Mouse (Mus musculus) neural tube, embryonic 13.5 days (tissue): ENCODE measurements around the gene Myom1. TPM values are rescaled to one million over a fixed set of nuclear protein-coding genes. Genes with fewer than 3 reads are reported as not detected.
A peak's percentile ranks its signal among the peaks of the same experiment; 100 is the strongest.
"Not testable (repeated sequence)": the region's sequence is repeated elsewhere in the genome, so short reads cannot be mapped to it uniquely, and the experiment has no call there.

Source experiments
- ATAC-seq: fragments of 200-750 bp; cut with Nextera tagmentation; 2 replicates; pipeline ENCODE4 v1.8.0; 2017; ENCODE audit warnings: low read depth, mild to moderate bottlenecking, moderate TSS enrichment, moderate library complexity
- H3K27ac ChIP-seq: fragments of 300-500 bp; sonication (generic); replicated peaks from 2 replicates; pipeline ENCODE4 v1.5.1; 2015; ENCODE audit warnings: moderate library complexity, mild to moderate bottlenecking, inconsistent platforms
- H3K27me3 ChIP-seq: fragments of 300-500 bp; sonication (generic); 2 replicates; pipeline ENCODE4 v1.6.1; 2015; ENCODE audit warnings: mild to moderate bottlenecking, inconsistent platforms
- H3K36me3 ChIP-seq: fragments of 300-500 bp; sonication (generic); 2 replicates; pipeline ENCODE4 v1.6.1; 2015; ENCODE audit warnings: mild to moderate bottlenecking, inconsistent platforms
- H3K4me1 ChIP-seq: fragments of 300-500 bp; sonication (generic); replicated peaks from 2 replicates; pipeline ENCODE4 v1.6.1; 2015; ENCODE audit warnings: inconsistent platforms
- H3K4me2 ChIP-seq: fragments of 300-500 bp; sonication (generic); 2 replicates; pipeline ENCODE4 v1.6.1; 2015; ENCODE audit warnings: inconsistent platforms, mild to moderate bottlenecking, moderate library complexity
- H3K4me3 ChIP-seq: fragments of 300-500 bp; sonication (generic); 2 replicates; pipeline ENCODE4 v1.5.1; 2015; ENCODE audit warnings: mild to moderate bottlenecking, inconsistent platforms
- H3K9ac ChIP-seq: fragments of 300-500 bp; sonication (generic); 2 replicates; pipeline ENCODE4 v1.6.1; 2015; ENCODE audit warnings: moderate library complexity, mild to moderate bottlenecking, inconsistent platforms
- H3K9me3 ChIP-seq: fragments of 300-500 bp; sonication (generic); 2 replicates; pipeline ENCODE4 v1.6.1; 2016; ENCODE audit warnings: inconsistent platforms
- WGBS: fragments of 180-500 bp; shearing (Covaris S2); methylation state at CpG from one replicate; pipeline ENCODE4 v1.1.7; 2015; 5-methylcytosine and 5-hydroxymethylcytosine counted together
- polyA plus RNA-seq: library from polyadenylated mRNA; unstranded; fragments of >200 nt; fragmentation: Nextera tagmentation; extraction: Ambion mirVana; gene quantifications from 2 replicates; pipeline ENCODE4 v1.2.1, GENCODE M21; 2015

The Myom1 gene
- polyA plus RNA-seq: 1.7 and 2.8 TPM in 2 replicates

DNA sequence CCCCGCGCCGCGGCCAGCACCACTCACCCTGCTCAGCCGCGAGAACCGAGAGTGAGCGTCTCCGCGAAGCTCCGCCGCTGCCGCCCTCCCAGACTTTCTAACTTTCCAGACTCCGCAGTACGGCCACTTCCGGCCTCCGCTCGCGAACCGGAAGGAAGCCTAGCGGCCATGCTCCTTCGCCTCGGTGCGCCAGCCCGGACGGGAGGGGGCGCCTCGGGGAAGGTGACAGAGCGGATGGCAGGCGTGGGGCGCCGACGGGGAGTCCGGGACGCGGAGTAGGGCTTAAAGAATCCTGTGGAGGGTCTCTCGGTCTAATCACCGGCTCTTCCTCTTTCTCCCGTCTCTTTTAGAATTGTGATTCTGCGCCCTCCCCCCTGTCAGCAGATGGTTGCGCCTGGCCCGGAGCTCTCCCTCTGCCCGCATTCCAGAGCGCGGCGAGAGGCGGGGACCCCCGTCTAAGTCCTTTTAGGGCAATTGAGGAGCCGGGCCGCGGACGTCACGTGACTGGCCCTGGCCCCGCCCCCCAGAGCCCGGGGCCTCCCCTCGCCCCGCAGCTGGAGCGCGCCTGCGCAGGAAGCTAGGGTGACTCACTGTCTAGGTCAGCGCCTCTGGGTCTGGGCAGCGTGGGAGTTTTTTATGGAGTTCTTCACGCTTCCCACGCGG lies at the start of gene Myom1:
Gene Myom1, plus strand, starts transcription at position 553 of the 663 bp plus-strand sequence.
- H3K4me1 ChIP-seq: peaks cover 28% of the 10 kb centered on the region
- H3K9me3 ChIP-seq: no peaks in the 10 kb centered on the region
- H3K36me3 ChIP-seq: no peaks in the 10 kb centered on the region
- peak within 1 kb of the TSS; percentile 91 for H3K4me3 ChIP-seq
- H3K4me2 ChIP-seq: peak within 1 kb of the TSS; percentile 79
- no peaks in the 10 kb centered on the region for H3K27me3 ChIP-seq
- ATAC-seq: peak; percentile 97
- peak within 1 kb of the TSS; percentile 80 for H3K9ac ChIP-seq
- H3K27ac ChIP-seq: peak within 1 kb of the TSS; percentile 98
- under 1% methylated on average over 65 of the region's 65 CpGs for WGBS

DNA sequence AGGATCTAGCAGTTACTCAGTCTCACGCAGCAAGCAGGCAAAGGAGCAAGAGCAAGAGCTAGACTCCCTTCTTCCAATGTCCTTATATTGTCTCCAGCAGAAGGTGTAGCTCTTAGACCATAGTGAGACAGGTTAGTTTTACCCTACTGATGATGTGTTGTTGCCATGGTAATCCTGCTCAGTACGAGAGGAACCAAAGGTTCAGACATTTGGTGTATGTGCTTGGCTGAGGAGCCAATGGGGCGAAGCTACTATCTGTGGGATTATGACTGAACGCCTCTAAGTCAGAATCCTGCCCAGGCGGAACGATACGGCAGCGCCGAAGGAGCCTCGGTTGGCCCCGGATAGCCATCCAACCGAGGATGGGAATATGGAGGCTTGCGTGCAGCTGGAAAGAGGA lies 38.9 kb upstream of the Myom1 start:
- not testable (repeated sequence) for H3K27me3 ChIP-seq, H3K36me3 ChIP-seq, H3K9ac ChIP-seq, H3K9me3 ChIP-seq, H3K27ac ChIP-seq, H3K4me1 ChIP-seq, H3K4me3 ChIP-seq, H3K4me2 ChIP-seq
- peak; percentile 100 for ATAC-seq
- 72% methylated on average over 13 of the region's 13 CpGs for whole genome bisulfite sequencing

DNA sequence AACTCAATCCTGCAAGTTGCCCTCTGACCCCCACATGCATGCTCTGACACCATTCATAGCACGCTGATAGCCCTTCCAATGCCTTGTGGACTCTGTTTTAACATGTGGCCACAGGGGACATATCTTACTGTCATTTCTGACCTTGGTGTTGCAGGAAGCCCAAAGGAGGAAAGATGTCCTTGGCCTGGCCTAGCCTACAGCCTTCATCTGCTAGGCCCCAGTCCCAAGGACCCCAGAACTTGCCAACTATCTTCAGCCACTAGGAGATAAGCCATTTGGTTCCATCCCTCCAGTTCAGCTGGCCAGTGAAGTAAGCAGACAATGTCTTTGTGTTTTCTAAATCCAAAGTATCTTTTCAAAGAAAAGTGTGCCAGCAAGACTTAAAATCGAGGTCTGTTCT lies 37.2 kb upstream of the Myom1 start:
- no peak overlapping the region for H3K9ac ChIP-seq
- no peaks in the 10 kb centered on the region for H3K9me3 ChIP-seq
- H3K4me1 ChIP-seq: no peaks in the 10 kb centered on the region
- H3K27ac ChIP-seq: no peak overlapping the region
- 87% methylated on average over 2 of the region's 2 CpGs for whole genome bisulfite sequencing
- H3K36me3 ChIP-seq: no peaks in the 10 kb centered on the region
- no peak for ATAC-seq
- no peaks in the 10 kb centered on the region for H3K27me3 ChIP-seq
- no peak overlapping the region for H3K4me2 ChIP-seq
- no peak overlapping the region for H3K4me3 ChIP-seq

DNA sequence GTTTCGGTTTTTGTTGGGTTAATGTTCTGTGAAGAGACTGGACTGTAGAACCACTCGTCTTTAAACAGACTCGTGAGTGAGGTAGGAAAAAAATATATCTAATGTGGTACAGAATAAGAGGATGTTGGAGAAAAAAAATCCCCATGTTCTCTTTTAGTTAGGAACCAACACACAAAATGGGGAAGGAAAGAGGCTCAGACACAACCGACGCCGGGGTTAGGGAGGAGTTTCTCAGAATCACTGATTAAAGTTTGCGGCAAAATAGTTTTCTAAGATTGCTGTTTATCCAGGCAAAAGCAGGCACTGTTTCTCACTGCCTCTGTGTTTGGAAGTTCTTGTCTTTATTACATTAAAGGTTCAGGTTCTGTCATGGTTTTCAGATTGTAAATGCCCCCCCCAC lies 36.3 kb upstream of the Myom1 start:
- Histone ChIP-seq H3K9me3 (no peaks in the 10 kb centered on the region), H3K4me2 (no peak overlapping the region), H3K4me3 (no peak overlapping the region), H3K27ac (no peak overlapping the region), H3K27me3 (no peaks in the 10 kb centered on the region), H3K9ac (no peak overlapping the region), H3K36me3 (no peaks in the 10 kb centered on the region), H3K4me1 (no peaks in the 10 kb centered on the region; the same call in 1 of the 2 replicates)
- ATAC-seq: no peak
- WGBS: 91% methylated on average over 7 of the region's 7 CpGs

DNA sequence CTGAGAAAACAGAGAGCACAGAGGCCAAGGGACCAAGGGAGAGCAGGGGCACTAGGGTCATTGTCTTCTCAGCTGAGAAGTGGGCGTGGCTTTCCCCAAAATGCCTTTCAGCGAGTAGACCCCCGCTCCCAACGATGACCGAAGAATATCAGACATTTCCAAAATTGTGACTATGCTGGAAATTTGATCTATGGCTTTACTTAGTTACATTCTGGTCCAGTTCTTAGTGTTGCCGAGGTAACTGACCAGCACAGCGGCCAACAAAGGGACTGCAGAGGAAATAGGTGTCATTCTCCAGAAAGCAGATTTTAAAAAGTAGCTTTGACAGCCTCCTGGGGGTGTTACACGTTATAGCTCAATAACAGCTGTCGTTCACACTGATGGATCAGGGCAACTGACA lies 35.2 kb upstream of the Myom1 start:
- ATAC-seq: no peak
- Histone ChIP-seq H3K4me1 (no peaks in the 10 kb centered on the region; the same call in 1 of the 2 replicates), H3K4me3 (no peak overlapping the region), H3K27ac (no peak overlapping the region), H3K36me3 (no peaks in the 10 kb centered on the region), H3K9me3 (no peaks in the 10 kb centered on the region), H3K4me2 (no peak overlapping the region), H3K27me3 (no peaks in the 10 kb centered on the region), H3K9ac (no peak overlapping the region)
- WGBS: 26% methylated on average over 9 of the region's 9 CpGs

DNA sequence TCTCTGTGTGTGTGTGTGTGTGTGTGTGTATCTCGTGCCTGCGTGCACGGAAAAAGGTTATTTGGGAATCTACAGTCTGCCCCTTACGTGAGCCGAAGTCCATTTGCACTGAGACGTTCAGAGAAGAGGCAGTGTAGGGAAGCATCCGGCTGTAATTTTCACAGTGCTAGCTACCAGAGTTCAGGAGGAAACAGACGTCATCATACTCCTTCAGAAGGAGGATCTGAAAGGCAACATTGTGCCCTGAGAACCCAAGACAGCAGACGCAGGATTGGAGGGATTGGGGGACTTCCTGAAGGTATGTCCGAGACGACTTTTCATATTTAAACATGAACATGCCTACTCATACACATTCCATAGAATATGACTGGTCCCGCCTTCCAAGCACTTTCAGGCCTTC lies 34.8 kb upstream of the Myom1 start:
- 58% methylated on average over 12 of the region's 12 CpGs for WGBS
- Histone ChIP-seq H3K4me1 (no peaks in the 10 kb centered on the region; the same call in 1 of the 2 replicates), H3K4me2 (no peak overlapping the region), H3K27ac (no peak overlapping the region), H3K27me3 (no peaks in the 10 kb centered on the region), H3K36me3 (no peaks in the 10 kb centered on the region), H3K9ac (no peak overlapping the region), H3K4me3 (no peak overlapping the region), H3K9me3 (no peaks in the 10 kb centered on the region)
- no peak for ATAC-seq

DNA sequence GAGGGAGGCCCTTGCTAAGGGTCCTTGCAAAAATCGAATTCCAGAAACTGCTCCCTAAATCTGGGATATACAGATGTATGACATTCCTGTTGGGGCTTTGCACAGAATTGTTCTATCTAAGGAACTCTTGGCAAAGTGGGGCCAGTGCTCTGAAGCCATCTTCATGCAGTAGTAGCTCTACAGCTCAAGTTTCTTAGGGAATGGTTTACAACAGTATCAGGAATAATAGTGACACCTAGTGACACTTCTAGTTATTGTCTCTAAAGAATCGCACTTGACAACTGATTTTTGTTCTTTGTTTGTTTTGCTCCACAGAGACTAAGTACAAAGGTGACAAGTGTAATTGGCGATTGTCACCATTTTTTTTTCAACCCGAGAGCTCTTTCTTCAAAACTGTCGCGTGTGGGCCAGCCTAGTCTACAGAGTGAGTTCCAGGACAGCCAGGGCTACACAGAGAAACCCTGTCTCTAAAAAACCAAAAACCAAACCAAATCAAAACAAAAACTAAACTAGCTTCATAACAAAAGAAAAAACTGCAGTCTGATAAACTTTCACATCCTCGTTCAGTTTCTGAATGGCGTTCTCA lies 33.7 kb upstream of the Myom1 start:
- 31% methylated on average over 8 of the region's 8 CpGs for WGBS

DNA sequence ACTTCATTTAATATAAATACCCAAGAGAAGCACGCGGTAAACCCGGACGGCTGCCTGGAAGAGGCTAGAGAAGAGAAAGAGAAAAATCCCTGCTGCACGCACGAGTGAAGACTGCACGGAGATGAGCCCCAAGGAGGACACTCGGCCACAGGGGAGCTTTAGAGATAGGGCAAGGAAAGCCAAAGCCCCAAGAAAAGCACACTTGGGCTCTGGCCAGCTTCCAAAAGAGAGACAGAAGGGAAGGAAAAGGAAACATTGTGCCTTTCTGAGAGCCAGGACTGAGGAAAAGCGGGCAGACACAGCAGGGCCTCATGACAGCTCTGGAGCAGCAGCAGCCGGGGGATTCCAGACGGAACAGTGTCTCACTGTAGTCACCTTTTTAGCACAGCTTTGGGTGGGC lies 31.2 kb upstream of the Myom1 start:
- 64% methylated on average over 11 of the region's 11 CpGs for WGBS
- Histone ChIP-seq H3K36me3 (peaks cover 32% of the 10 kb centered on the region), H3K9me3 (no peaks in the 10 kb centered on the region), H3K4me3 (no peak overlapping the region), H3K4me1 (no peaks in the 10 kb centered on the region; the same call in 1 of the 2 replicates), H3K27ac (no peak overlapping the region), H3K9ac (no peak overlapping the region), H3K4me2 (no peak overlapping the region), H3K27me3 (no peaks in the 10 kb centered on the region)
- ATAC-seq: no peak

More for the DNA sequence above, 33.7 kb upstream of the Myom1 start:
- no peak overlapping the region for H3K9ac ChIP-seq
- no peaks in the 10 kb centered on the region; the same call in 1 of the 2 replicates for H3K4me1 ChIP-seq
- no peak overlapping the region for H3K27ac ChIP-seq
- no peaks in the 10 kb centered on the region for H3K27me3 ChIP-seq
- no peaks in the 10 kb centered on the region for H3K9me3 ChIP-seq
- no peak overlapping the region for H3K4me3 ChIP-seq
- H3K4me2 ChIP-seq: no peak overlapping the region
- peaks cover 7% of the 10 kb centered on the region for H3K36me3 ChIP-seq
- peak; percentile 44; the same call in 1 of the 2 replicates for ATAC-seq

DNA sequence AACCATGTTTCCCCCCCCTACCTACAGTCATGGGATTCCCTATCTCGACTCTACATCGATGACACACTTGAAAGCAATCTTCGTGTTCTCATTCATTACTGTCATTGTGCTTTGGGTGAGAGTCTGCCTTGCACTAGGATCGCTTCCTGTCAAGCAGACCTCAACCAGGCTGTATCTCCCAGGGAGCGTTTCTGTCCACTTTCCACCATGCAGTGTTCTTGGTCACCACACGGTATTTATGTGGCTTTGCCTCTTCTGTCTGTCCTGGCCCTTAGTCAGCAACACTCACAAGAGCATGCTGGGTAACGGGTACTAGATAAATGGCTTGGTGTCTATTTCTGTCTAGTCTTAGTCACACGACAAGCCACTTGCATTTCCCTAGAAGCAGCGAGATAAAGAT lies 29.0 kb upstream of the Myom1 start:
- peaks cover 41% of the 10 kb centered on the region for H3K36me3 ChIP-seq
- H3K27ac ChIP-seq: no peak overlapping the region
- no peak overlapping the region for H3K9ac ChIP-seq
- H3K4me1 ChIP-seq: no peaks in the 10 kb centered on the region; the same call in 1 of the 2 replicates
- WGBS: 90% methylated on average over 9 of the region's 9 CpGs
- H3K9me3 ChIP-seq: no peaks in the 10 kb centered on the region
- no peak overlapping the region for H3K4me2 ChIP-seq
- H3K4me3 ChIP-seq: no peak overlapping the region
- no peaks in the 10 kb centered on the region for H3K27me3 ChIP-seq
- ATAC-seq: no peak

DNA sequence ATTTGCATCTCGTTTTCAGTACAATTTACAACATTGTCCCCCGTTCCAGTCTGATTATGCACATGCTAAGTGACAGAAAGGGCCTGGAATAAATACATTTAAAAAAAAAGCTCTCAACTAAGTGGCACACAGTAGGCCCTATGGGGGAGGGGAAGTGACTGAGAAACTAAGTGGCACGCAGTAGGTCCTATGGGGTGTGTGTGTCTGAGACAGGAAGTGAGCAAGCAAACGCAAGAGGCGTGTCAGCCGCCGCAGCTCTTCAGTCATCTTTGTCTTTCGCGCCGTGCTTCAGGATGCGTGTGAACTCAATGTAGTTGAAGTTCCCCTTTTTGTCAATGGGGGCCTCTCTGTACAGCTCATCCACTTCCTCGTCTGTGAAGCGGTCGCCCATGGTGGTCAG lies 28.4 kb upstream of the Myom1 start:
- not testable (repeated sequence) for H3K27ac ChIP-seq, H3K9ac ChIP-seq, H3K4me1 ChIP-seq, H3K4me3 ChIP-seq, H3K9me3 ChIP-seq, H3K27me3 ChIP-seq, H3K4me2 ChIP-seq, ATAC-seq
- peaks cover 41% of the 10 kb centered on the region for H3K36me3 ChIP-seq
- 92% methylated on average over 14 of the region's 14 CpGs for WGBS

DNA sequence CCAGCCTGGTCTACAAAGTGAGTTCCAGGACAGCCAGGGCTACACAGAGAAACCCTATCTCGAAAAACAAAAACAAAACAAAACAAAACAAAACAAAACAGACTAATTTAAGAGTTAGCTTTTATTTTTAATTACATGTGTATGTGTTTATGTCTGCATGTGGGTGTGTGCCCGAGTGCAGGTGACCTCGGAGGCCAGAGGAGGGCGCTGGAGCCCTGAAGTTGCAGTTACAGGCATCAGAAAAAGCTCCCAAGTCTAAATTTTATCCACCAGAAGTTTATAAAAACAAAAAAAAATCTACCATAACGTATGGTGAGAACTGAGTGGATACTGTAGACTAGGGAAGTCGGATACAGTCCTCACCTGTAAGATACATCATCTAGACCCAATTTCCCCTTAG lies 24.6 kb upstream of the Myom1 start:
- Histone ChIP-seq H3K4me3 (no peak overlapping the region), H3K9me3 (no peaks in the 10 kb centered on the region), H3K27me3 (no peaks in the 10 kb centered on the region), H3K27ac (no peak overlapping the region), H3K9ac (no peak overlapping the region), H3K36me3 (peaks cover 73% of the 10 kb centered on the region), H3K4me1 (no peaks in the 10 kb centered on the region), H3K4me2 (no peak overlapping the region)
- no peak for ATAC-seq
- 90% methylated on average over 6 of the region's 6 CpGs for WGBS

DNA sequence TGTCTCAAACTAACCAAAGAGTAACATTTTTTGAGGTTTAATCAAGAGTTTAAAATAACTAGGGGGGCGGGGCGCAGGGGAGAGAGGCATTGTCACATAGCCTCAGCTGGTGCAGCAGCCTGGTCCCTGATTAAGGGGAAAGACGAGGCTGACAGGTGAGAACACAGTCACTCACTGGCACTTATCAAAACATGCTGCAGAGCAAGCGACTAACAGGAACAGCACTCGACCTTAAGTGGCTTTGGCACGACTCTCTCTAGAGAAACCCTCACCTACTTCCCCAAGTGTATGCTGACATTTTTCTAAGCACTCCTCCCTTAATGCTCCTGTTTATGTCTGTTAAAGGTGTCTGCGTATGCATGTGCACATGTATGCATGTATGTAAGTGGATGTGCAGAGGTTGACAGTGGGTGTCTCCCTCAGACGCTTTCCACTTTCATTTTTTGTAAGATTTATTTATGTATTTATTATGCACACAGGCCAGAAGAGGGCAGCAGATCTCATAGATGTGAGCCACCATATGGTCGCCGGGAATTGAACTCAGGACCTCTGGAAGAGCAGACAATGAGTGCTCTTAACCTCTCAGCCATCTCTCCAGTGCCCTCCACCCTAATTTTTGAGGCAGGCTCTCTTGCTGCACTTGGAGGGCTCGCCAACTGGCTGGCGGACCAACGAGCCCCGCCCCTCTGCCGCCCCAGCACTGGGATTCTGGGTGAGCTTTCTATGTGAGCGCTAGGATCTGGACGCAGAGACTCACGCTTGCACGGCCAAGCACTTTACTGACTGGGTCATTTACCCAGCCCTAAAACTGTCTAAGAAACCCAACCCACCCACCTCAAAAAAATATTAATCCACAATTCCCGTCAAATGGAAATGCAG lies 22.8 kb upstream of the Myom1 start:
- Histone ChIP-seq H3K9me3 (no peaks in the 10 kb centered on the region), H3K27ac (no peak overlapping the region), H3K4me2 (no peak overlapping the region), H3K9ac (no peak overlapping the region), H3K4me1 (no peaks in the 10 kb centered on the region), H3K4me3 (no peak overlapping the region), H3K27me3 (no peaks in the 10 kb centered on the region), H3K36me3 (peaks cover 57% of the 10 kb centered on the region)
- ATAC-seq: no peak
- WGBS: 92% methylated on average over 20 of the region's 20 CpGs
